Mouse (Mus musculus) layer of hippocampus, postnatal 25 days (tissue): ENCODE data around the gene Disp2. TPM values are rescaled to one million over a fixed set of nuclear protein-coding genes. Genes with fewer than 3 reads are reported as not detected.

ENCODE experiments used
- DNase-seq, 2 experiments: peaks; one replicate each; pipeline ENCODE4 v3.0.0; 2022; ENCODE audit warnings: mixed read lengths in 2 of 2, low spot score in 1 of 2; ENCODE audit errors: extremely low spot score in 1 of 2
- total RNA-seq, 2 experiments: library from RNA; stranded (reverse); gene quantifications; 2 replicates each; pipeline ENCODE4 v1.2.3; 2021

The Disp2 gene
- total RNA-seq, 2 experiments from 2014 or later, result 255 to 263 TPM

GRCm38 (mm10) chr2:118756103-118756502 is 23.4 kb upstream of the Disp2 start:
- DNase-seq, result no peak

- peak in 1 of 2 experiments; percentile 54 for DNase-seq
Observed at GRCm38 (mm10) chr2:118759828-118760227, 19.7 kb upstream of the Disp2 start.

GRCm38 (mm10) chr2:118760311-118761025 is 19.1 kb upstream of the Disp2 start:
- DNase-seq, result no peak

- no peak for DNase-seq
Observed at GRCm38 (mm10) chr2:118761358-118761757, 18.2 kb upstream of the Disp2 start.

GRCm38 (mm10) chr2:118761906-118762783 is 17.4 kb upstream of the Disp2 start, which contains the start of gene Ccdc9b:
Gene Ccdc9b, minus strand, starts transcription at chr2:118762661.
- peak; percentile 75 to 80 for DNase-seq

- no peak for DNase-seq
Observed at GRCm38 (mm10) chr2:118762784-118763148, 16.8 kb upstream of the Disp2 start.

GRCm38 (mm10) chr2:118763469-118763868 is 16.1 kb upstream of the Disp2 start:
- DNase-seq, result peak in 1 of 2 experiments; percentile 29

GRCm38 (mm10) chr2:118764094-118764831 is 15.3 kb upstream of the Disp2 start:
- DNase-seq, result no peak

GRCm38 (mm10) chr2:118764875-118765274 is 14.6 kb upstream of the Disp2 start:
- no peak for DNase-seq

- no peak for DNase-seq
Observed at GRCm38 (mm10) chr2:118766041-118767033, 13.2 kb upstream of the Disp2 start.

- DNase-seq, result no peak
Observed at GRCm38 (mm10) chr2:118772158-118772874, 7.2 kb upstream of the Disp2 start, which contains the start of gene Phgr1. Gene Phgr1, plus strand, starts transcription at chr2:118772769.

- DNase-seq, result no peak
Observed at GRCm38 (mm10) chr2:118774536-118774935, 5.0 kb upstream of the Disp2 start.

- DNase-seq, result no peak
Observed at GRCm38 (mm10) chr2:118775396-118775795, 4.1 kb upstream of the Disp2 start.

- peak in 1 of 2 experiments; percentile 38 for DNase-seq
Observed at GRCm38 (mm10) chr2:118775846-118776245, 3.7 kb upstream of the Disp2 start.

GRCm38 (mm10) chr2:118776295-118776694 is 3.2 kb upstream of the Disp2 start:
- DNase-seq, result no peak

GRCm38 (mm10) chr2:118778418-118778817 is 1.1 kb upstream of the Disp2 start:
- no peak for DNase-seq

- no peak for DNase-seq
Observed at GRCm38 (mm10) chr2:118779065-118779464, 454 bp upstream of the Disp2 start.

- no peak for DNase-seq
Observed at GRCm38 (mm10) chr2:118781115-118781514, 1.6 kb downstream of the Disp2 start.

GRCm38 (mm10) chr2:118782303-118782702 is 2.8 kb downstream of the Disp2 start:
- DNase-seq, result no peak
